In the genomic region with DNA sequence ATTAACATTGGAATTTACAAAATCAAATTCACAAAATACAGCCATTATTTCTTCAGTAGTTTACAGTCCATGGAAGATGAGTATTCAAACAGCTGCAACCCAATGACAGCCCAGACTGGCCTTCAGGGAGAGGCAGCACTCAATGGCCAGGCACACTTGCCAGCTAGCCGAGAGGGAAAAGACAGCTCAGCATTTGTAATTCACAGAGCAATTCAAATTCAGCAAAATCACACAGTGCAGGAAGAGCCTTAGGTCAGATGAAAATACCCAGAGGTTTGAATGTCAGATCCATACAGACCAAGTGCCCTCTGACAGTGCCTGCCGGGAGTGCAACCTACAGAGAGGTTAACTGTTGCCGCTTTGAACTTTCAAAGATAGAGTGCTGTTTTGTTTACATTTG, we compare ENCODE assay signal across 11 mouse cellular contexts.
DNase-seq lines count a peak whose midpoint lies in the region; ATAC-seq and TF ChIP-seq lines count a peak whose summit lies in the region.
"Had no signal": no experiment of that assay in that cellular context is flagged by ENCODE, and none has a peak within 500 bp of the region (broad histone marks: within the 10 kb centered on the region; RNA-seq: fewer than 3 reads in every experiment).

No protein-coding gene starts in this region.

- no peaks in the 10 kb centered on the region for H3K27me3 ChIP-seq in hindbrain, embryonic 14.5 days (ENCODE audit: control insufficient read depth, insufficient read depth, low read length)
- H3K27me3 ChIP-seq in hindbrain, embryonic 10.5 days (ENCODE audit: insufficient read depth, poor library complexity, severe bottlenecking), result no peaks in the 10 kb centered on the region
- H3K27me3 ChIP-seq in spleen, adult 2 months (ENCODE audit: control insufficient read depth, insufficient read depth, low read length), result no peaks in the 10 kb centered on the region
- no peaks in the 10 kb centered on the region for H3K27me3 ChIP-seq in stomach, embryonic 16.5 days (ENCODE audit: control insufficient read depth, insufficient read depth, low read length)
- H3K27me3 ChIP-seq: neural tube, embryonic 12.5 days had no signal

- H3K4me1 ChIP-seq in hindbrain, embryonic 14.5 days (replicated peaks; ENCODE audit: control insufficient read depth, insufficient read depth, low read length), result peaks cover 24% of the 10 kb centered on the region
- H3K4me1 ChIP-seq in hindbrain, embryonic 10.5 days (replicated peaks), result peaks cover 43% of the 10 kb centered on the region
- H3K4me1 ChIP-seq in spleen, adult 2 months (ENCODE audit: control insufficient read depth, insufficient read depth, insufficient read length), result peaks cover 10% of the 10 kb centered on the region; the same call in 1 of the 2 replicates
- peaks cover 46% of the 10 kb centered on the region for H3K4me1 ChIP-seq in stomach, embryonic 16.5 days (ENCODE audit: control insufficient read depth, insufficient read depth, low read length)

- ATAC-seq in hindbrain, embryonic 14.5 days (ENCODE audit: low FRiP score), result no peak
- no peak for ATAC-seq in stomach, embryonic 16.5 days (ENCODE audit: insufficient read depth, low FRiP score)
- no peak for ATAC-seq in erythroid progenitor cell, adult 5-6 weeks (replicated peaks; ENCODE audit: low FRiP score, poor library complexity, severe bottlenecking)

- no peak for DNase-seq in hindbrain, embryonic 14.5 days (ENCODE audit: low spot score)
- DNase-seq in hindbrain, embryonic 10.5 days (ENCODE audit: low spot score), result no peak
- DNase-seq in spleen, adult 2 months (ENCODE audit: low read depth in 1 of 2, low spot score in 2 of 2), result no peak
- no peak for DNase-seq in spleen, adult 18-20 months
- peak; percentile 64 for DNase-seq in gastrocnemius, postnatal 25 days
- no peak for DNase-seq in spleen, postnatal 14 days (ENCODE audit: low spot score in 2 of 2)
- DNase-seq: right cerebral cortex, postnatal 4 days had no signal

- H3K9ac ChIP-seq in hindbrain, embryonic 14.5 days, result no peak overlapping the region
- H3K9ac ChIP-seq in stomach, embryonic 16.5 days (ENCODE audit: low read length), result no peak overlapping the region
- H3K9ac ChIP-seq: neural tube, embryonic 12.5 days had no signal

- 56% methylated on average over 3 of the region's 3 CpGs for WGBS in hindbrain, embryonic 14.5 days
- 69% methylated on average over 3 of the region's 3 CpGs for WGBS in hindbrain, embryonic 10.5 days
- 77% methylated on average over 3 of the region's 3 CpGs for WGBS in spleen, adult 2 months
- WGBS in stomach, embryonic 16.5 days, result 32% methylated on average over 3 of the region's 3 CpGs

- 0 out of 2 replicates have a peak overlapping the region, but pooled peaks have one; percentile 11 for H3K27ac ChIP-seq in hindbrain, embryonic 14.5 days
- H3K27ac ChIP-seq in hindbrain, embryonic 10.5 days, result no peak overlapping the region
- peak overlapping the region; percentile 55 for H3K27ac ChIP-seq in spleen, adult 2 months (ENCODE audit: insufficient read depth, low read length)
- H3K27ac ChIP-seq in stomach, embryonic 16.5 days (ENCODE audit: low read length), result peak overlapping the region; percentile 23
- H3K27ac ChIP-seq: neural tube, embryonic 12.5 days had no signal

- H3K4me2 ChIP-seq in hindbrain, embryonic 14.5 days (replicated peaks), result no peak overlapping the region
- H3K4me2 ChIP-seq in stomach, embryonic 16.5 days (ENCODE audit: low read depth, low read length), result peak overlapping the region; percentile 57
- H3K4me2 ChIP-seq: neural tube, embryonic 12.5 days had no signal

- TF ChIP-seq POLR2A in spleen, adult 2 months (IDR thresholded peaks at IDR 0.05; ENCODE audit: low read depth, low read length), result no peak

- no peak for TF ChIP-seq CTCF in spleen, adult 2 months (IDR thresholded peaks at IDR 0.05; ENCODE audit: extremely low read depth, insufficient read depth, insufficient read length, insufficient replicate concordance)

- no peaks in the 10 kb centered on the region for H3K9me3 ChIP-seq in hindbrain, embryonic 14.5 days (ENCODE audit: control insufficient read depth, low read length)
- H3K9me3 ChIP-seq in hindbrain, embryonic 10.5 days, result no peaks in the 10 kb centered on the region
- no peaks in the 10 kb centered on the region for H3K9me3 ChIP-seq in stomach, embryonic 16.5 days (replicated peaks; ENCODE audit: control insufficient read depth, low read length)
- H3K9me3 ChIP-seq: G1E; neural tube, embryonic 12.5 days had no signal

- no peak overlapping the region for H3K4me3 ChIP-seq in hindbrain, embryonic 14.5 days (replicated peaks; ENCODE audit: low read length)
- H3K4me3 ChIP-seq in hindbrain, embryonic 10.5 days, result no peak overlapping the region
- no peak overlapping the region for H3K4me3 ChIP-seq in spleen, adult 2 months (ENCODE audit: extremely low read depth, insufficient read depth, insufficient read length)
- H3K4me3 ChIP-seq in stomach, embryonic 16.5 days (replicated peaks; ENCODE audit: low read length), result peak overlapping the region; percentile 9; the same call in 1 of the 2 replicates
- H3K4me3 ChIP-seq: neural tube, embryonic 12.5 days had no signal

- no peaks in the 10 kb centered on the region for H3K36me3 ChIP-seq in hindbrain, embryonic 14.5 days (replicated peaks; ENCODE audit: control insufficient read depth, insufficient read depth)
- H3K36me3 ChIP-seq in hindbrain, embryonic 10.5 days, result no peaks in the 10 kb centered on the region
- H3K36me3 ChIP-seq in spleen, adult 2 months (ENCODE audit: control insufficient read depth, insufficient read depth, low read length), result no peaks in the 10 kb centered on the region
- H3K36me3 ChIP-seq in stomach, embryonic 16.5 days (ENCODE audit: control insufficient read depth, insufficient read depth, low read length), result no peaks in the 10 kb centered on the region
- H3K36me3 ChIP-seq: G1E; neural tube, embryonic 12.5 days had no signal
